8 mouse cellular contexts compared by ENCODE assay signal in the genomic region with DNA sequence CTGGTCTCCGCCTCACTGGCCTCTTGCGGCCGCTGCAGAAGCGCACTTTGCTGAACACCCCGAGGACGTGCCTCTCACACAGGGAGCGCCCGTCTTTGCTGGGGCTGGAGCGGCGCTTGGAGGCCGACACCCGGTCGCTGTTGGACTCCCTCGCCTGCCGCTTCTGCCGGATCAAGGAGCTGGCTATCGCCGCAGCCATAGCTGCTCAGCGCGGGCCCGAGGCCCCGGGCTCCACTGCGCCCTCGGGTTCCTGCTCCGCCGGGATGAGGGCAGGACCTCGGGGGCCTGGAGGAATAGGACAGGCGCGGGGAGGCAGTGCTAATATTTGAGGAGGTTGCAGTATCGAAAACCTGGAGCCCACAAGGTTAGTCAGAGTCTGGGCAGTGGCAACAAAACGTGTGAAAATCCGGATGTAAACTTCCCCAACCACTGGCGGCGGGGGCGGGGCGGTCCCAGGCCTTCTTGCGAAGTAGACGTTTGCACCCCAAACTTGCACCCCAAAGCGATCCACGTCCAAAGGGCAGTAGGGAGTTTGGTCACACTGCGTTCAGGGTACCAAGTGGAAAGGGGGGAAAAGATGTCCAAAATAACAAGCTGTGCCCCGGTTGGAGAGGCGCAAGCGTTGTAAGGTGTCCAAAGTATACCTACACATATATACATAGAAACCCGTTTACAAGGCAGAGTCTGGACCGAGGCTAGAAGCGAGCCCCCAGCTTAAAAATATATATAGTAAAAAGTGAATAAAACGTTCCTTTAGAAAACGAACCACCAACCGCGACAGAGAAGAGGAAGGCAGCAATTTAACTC.
A peak's percentile ranks its signal among the peaks of the same experiment; 100 is the strongest.
DNase-seq lines count a peak whose midpoint lies in the region; ATAC-seq and TF ChIP-seq lines count a peak whose summit lies in the region.

No protein-coding gene starts in this region.

- DNase-seq in testis, postnatal 14 days (ENCODE audit: low spot score): no peak
- peak; percentile 58 to 69 for DNase-seq in cerebellum, postnatal 14 days
- DNase-seq in kidney, postnatal 4 days: peak; percentile 62 to 71
- DNase-seq in midbrain, embryonic 14.5 days: peak; percentile 68
- DNase-seq in yolk sac, embryonic 10.5 days (ENCODE audit: low spot score): peak; percentile 15
- no peak for DNase-seq in c-Kit-positive CD71-positive TER-119-positive erythroid progenitor cells, embryonic 14.5 days (ENCODE audit: low spot score)

- ATAC-seq in granulocyte monocyte progenitor cell, adult 5-6 weeks (replicated peaks; ENCODE audit: poor library complexity, severe bottlenecking): peak; percentile 40; the same call in 1 of the 2 replicates
- peak; percentile 16; the same call in 1 of the 2 replicates for ATAC-seq in midbrain, embryonic 14.5 days (ENCODE audit: low FRiP score, low TSS enrichment)

- no peak for TF ChIP-seq POLR2A in testis, adult 2 months (IDR thresholded peaks at IDR 0.05; ENCODE audit: control insufficient read depth, low read depth, low read length)

- peak overlapping the region; percentile 95 for H3K4me2 ChIP-seq in midbrain, embryonic 14.5 days (ENCODE audit: low read length)

- no peaks in the 10 kb centered on the region for H3K9me3 ChIP-seq in midbrain, embryonic 14.5 days (ENCODE audit: control insufficient read depth, low read length)

- H3K27ac ChIP-seq in testis, adult 2 months (ENCODE audit: control insufficient read depth, insufficient read depth, low read depth, low read length): no peak overlapping the region
- peak overlapping the region; percentile 81 for H3K27ac ChIP-seq in midbrain, embryonic 14.5 days (replicated peaks; ENCODE audit: low read depth, low read length)

- WGBS in midbrain, embryonic 14.5 days: under 1% methylated on average over 51 of the region's 51 CpGs

- H3K36me3 ChIP-seq in testis, adult 2 months (ENCODE audit: control insufficient read depth, insufficient read depth, low read length): no peaks in the 10 kb centered on the region
- no peaks in the 10 kb centered on the region for H3K36me3 ChIP-seq in midbrain, embryonic 14.5 days (ENCODE audit: control insufficient read depth, insufficient read depth, low read length)

- H3K4me3 ChIP-seq in testis, adult 2 months (ENCODE audit: control insufficient read depth, low read depth, low read length): peak overlapping the region; percentile 53
- H3K4me3 ChIP-seq in midbrain, embryonic 14.5 days (replicated peaks; ENCODE audit: low read depth, low read length): peak overlapping the region; percentile 82

- no peak for TF ChIP-seq CTCF in testis, adult 2 months (IDR thresholded peaks at IDR 0.05; ENCODE audit: control insufficient read depth, insufficient read depth, insufficient replicate concordance, low read depth, low read length)

- H3K9ac ChIP-seq in midbrain, embryonic 14.5 days (replicated peaks; ENCODE audit: low read length): peak overlapping the region; percentile 79

- H3K4me1 ChIP-seq in testis, adult 2 months (ENCODE audit: control insufficient read depth, insufficient read depth, low read length): peaks cover 17% of the 10 kb centered on the region
- peaks cover 10% of the 10 kb centered on the region for H3K4me1 ChIP-seq in midbrain, embryonic 14.5 days (ENCODE audit: control insufficient read depth, insufficient read depth, low read length)

- H3K27me3 ChIP-seq in testis, adult 2 months (ENCODE audit: control insufficient read depth, insufficient read depth, low read length): no peaks in the 10 kb centered on the region; the same call in 1 of the 2 replicates
- H3K27me3 ChIP-seq in midbrain, embryonic 14.5 days (ENCODE audit: control insufficient read depth, insufficient read depth, low read length): 0 out of 2 replicates have a peak, but pooled peaks cover 8% of the 10 kb centered on the region

Comparison
In these comparisons a context has a peak if more than half of its experiments do, and no peak if none do; other contexts are left out.
1. DNase-seq: peak in cerebellum, postnatal 14 days (2 of 2), kidney, postnatal 4 days (2 of 2), midbrain, embryonic 14.5 days (single experiment) and yolk sac, embryonic 10.5 days (single experiment); none in testis, postnatal 14 days (single experiment) and c-Kit-positive CD71-positive TER-119-positive erythroid progenitor cells, embryonic 14.5 days (single experiment).